Mouse (Mus musculus): ENCODE measurements at regions not wholly inside any gene's neighbourhood (a gene's known extent, or its start where the extent isn't known, plus 50 kb on each side); places are given as distances from the start of the nearest gene placed in this dataset.

DNA sequence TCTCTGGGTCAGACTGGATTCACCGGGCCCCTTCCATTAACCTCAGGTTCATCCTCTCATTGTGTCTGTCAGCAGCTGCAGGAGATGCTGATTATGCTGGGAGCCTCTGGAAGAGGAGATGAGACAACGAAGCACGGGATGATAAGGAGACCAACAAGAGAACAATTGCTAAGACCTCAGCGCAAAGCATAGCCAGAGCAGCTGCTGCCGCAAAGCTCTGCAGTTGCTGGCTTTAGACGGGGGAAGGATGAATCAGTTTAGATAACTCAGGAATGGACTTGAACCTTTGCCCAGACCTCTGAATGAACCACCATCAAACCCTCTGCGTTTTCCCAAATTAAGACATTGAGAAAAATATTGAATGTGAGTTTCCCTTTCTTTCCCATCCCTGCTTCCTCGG is 282.7 kb upstream of the Lyplal1 start:
- Histone ChIP-seq H3K27me3 (ENCODE audit: control insufficient read depth, insufficient read depth, low read length) (no peaks in the 10 kb centered on the region), H3K27ac (replicated peaks) (no peak overlapping the region), H3K36me3 (ENCODE audit: control insufficient read depth, insufficient read depth, low read length) (no peaks in the 10 kb centered on the region), H3K9me3 (ENCODE audit: control insufficient read depth, low read length) (no peaks in the 10 kb centered on the region), H3K4me1 (replicated peaks; ENCODE audit: control insufficient read depth, insufficient read depth) (no peaks in the 10 kb centered on the region), H3K4me2 (replicated peaks; ENCODE audit: low read depth) (no peak overlapping the region), H3K4me3 (ENCODE audit: low read depth, low read length) (no peak overlapping the region), H3K9ac (ENCODE audit: low read length) (no peak overlapping the region)
- TF ChIP-seq EP300 (optimal IDR thresholded peaks at IDR 0.05) (no peak), CTCF (IDR thresholded peaks at IDR 0.05; ENCODE audit: low read depth) (no peak)
- no peak for ATAC-seq (ENCODE audit: low FRiP score, low TSS enrichment)
- no peak for DNase-seq (ENCODE audit: low spot score)
- 12% methylated on average over 8 of the region's 8 CpGs for WGBS

DNA sequence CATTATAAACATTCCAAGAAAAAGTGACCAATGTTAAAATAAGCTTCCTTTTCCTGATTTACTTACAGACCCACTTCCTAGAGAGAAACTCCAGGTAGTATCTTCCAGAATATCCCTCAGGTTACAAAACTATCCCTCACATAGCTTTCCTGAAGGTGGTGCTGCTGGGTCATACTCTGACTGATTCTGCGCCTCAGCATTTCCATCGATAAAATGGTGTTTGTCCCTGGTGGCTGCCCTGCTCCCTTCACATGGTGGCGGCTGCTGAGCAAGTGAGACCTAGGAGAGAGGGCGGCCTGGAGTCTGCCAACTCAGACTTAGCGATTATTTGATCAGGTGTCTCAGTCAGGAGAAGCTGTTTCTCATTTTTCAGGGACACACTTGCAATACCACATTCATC is 275.9 kb upstream of the Lyplal1 start:
- peak; percentile 69 for TF ChIP-seq CTCF (IDR thresholded peaks at IDR 0.05; ENCODE audit: low read depth)
- TF ChIP-seq EP300 (optimal IDR thresholded peaks at IDR 0.05): no peak
- DNase-seq (ENCODE audit: low spot score) (no peak), ATAC-seq (ENCODE audit: low FRiP score, low TSS enrichment) (no peak)
- Histone ChIP-seq H3K27ac (replicated peaks) (no peak overlapping the region), H3K9me3 (ENCODE audit: control insufficient read depth, low read length) (no peaks in the 10 kb centered on the region), H3K4me1 (replicated peaks; ENCODE audit: control insufficient read depth, insufficient read depth) (no peaks in the 10 kb centered on the region), H3K4me2 (replicated peaks; ENCODE audit: low read depth) (no peak overlapping the region), H3K27me3 (ENCODE audit: control insufficient read depth, insufficient read depth, low read length) (no peaks in the 10 kb centered on the region), H3K9ac (ENCODE audit: low read length) (no peak overlapping the region), H3K36me3 (ENCODE audit: control insufficient read depth, insufficient read depth, low read length) (no peaks in the 10 kb centered on the region), H3K4me3 (ENCODE audit: low read depth, low read length) (no peak overlapping the region)
- WGBS: 52% methylated on average over 5 of the region's 5 CpGs

DNA sequence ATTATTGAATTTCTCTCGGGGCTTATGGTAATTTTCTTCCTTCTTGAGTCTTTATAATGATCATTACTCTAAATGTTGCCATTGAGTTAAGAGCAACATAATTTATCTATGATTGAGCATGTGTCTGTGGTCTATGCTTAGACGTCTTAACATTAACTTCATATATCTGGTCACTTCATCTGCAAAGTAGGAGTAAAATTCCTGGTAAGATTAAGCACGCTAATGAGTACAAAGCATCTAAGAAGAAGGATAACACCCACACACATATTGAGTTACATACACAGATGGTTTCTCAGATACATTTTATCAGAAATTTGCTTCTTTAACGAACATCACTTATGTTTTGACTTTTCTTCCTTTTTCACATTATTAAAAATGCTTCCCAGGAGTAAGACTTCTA is 267.3 kb upstream of the Lyplal1 start:
- H3K36me3 ChIP-seq (ENCODE audit: control insufficient read depth, insufficient read depth, low read length): no peaks in the 10 kb centered on the region
- TF ChIP-seq CTCF (IDR thresholded peaks at IDR 0.05; ENCODE audit: low read depth) (no peak), EP300 (optimal IDR thresholded peaks at IDR 0.05) (no peak)
- WGBS: 76% methylated on average over 4 of the region's 4 CpGs
- H3K27ac ChIP-seq (replicated peaks): no peak overlapping the region
- no peak overlapping the region for H3K9ac ChIP-seq (ENCODE audit: low read length)
- H3K27me3 ChIP-seq (ENCODE audit: control insufficient read depth, insufficient read depth, low read length): no peaks in the 10 kb centered on the region
- H3K4me2 ChIP-seq (replicated peaks; ENCODE audit: low read depth): no peak overlapping the region
- ATAC-seq (ENCODE audit: low FRiP score, low TSS enrichment): no peak
- DNase-seq (ENCODE audit: low spot score): no peak
- no peak overlapping the region for H3K4me3 ChIP-seq (ENCODE audit: low read depth, low read length)
- no peaks in the 10 kb centered on the region for H3K9me3 ChIP-seq (ENCODE audit: control insufficient read depth, low read length)
- H3K4me1 ChIP-seq (replicated peaks; ENCODE audit: control insufficient read depth, insufficient read depth): no peaks in the 10 kb centered on the region

DNA sequence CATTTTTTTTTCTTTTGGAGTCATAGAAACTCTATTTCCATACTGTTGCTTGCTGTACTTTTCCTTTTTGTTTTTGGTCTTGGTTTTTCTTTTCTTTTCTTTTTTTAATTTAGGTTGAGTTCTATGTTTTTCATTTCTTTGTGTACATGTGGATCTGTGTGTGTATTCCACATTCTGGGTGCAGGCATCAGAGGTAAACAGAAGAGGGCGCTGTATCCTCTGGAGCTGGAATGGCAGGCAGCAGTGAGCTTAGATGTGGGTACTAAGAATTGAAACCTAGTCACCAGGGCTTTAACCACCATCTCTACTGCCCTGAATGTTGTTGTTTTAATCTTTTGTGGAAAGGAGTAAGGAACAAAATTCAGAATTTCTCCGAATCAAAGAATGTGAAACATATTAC is 266.3 kb upstream of the Lyplal1 start:
- no peak overlapping the region for H3K9ac ChIP-seq (ENCODE audit: low read length)
- H3K27me3 ChIP-seq (ENCODE audit: control insufficient read depth, insufficient read depth, low read length): no peaks in the 10 kb centered on the region
- WGBS: 77% methylated on average over 2 of the region's 2 CpGs
- H3K4me3 ChIP-seq (ENCODE audit: low read depth, low read length): no peak overlapping the region
- TF ChIP-seq CTCF (IDR thresholded peaks at IDR 0.05; ENCODE audit: low read depth): no peak
- no peak for TF ChIP-seq EP300 (optimal IDR thresholded peaks at IDR 0.05)
- no peak overlapping the region for H3K27ac ChIP-seq (replicated peaks)
- H3K36me3 ChIP-seq (ENCODE audit: control insufficient read depth, insufficient read depth, low read length): no peaks in the 10 kb centered on the region
- no peaks in the 10 kb centered on the region for H3K4me1 ChIP-seq (replicated peaks; ENCODE audit: control insufficient read depth, insufficient read depth)
- DNase-seq (ENCODE audit: low spot score) (no peak), ATAC-seq (ENCODE audit: low FRiP score, low TSS enrichment) (no peak)
- no peak overlapping the region for H3K4me2 ChIP-seq (replicated peaks; ENCODE audit: low read depth)
- no peaks in the 10 kb centered on the region for H3K9me3 ChIP-seq (ENCODE audit: control insufficient read depth, low read length)

DNA sequence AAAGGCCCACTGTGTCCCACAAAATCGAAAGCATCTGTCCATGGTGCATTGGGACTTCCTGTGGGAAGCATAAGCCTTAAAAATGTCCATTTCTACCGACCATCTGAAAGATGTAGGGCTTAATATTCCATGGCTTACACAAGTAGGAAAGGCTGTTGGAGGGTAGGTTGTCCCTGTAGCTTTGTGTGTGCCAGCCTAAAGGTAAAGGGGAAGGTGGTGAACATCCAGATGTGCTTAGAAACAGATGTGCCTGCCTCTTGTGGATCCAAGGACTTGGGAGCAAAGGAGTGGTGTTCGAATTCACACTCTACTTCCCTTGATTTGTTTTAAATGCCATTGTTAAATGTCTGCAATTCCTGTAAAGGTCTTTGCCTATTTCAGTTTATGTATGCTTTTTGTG is 265.9 kb upstream of the Lyplal1 start:
- no peak overlapping the region for H3K9ac ChIP-seq (ENCODE audit: low read length)
- TF ChIP-seq EP300 (optimal IDR thresholded peaks at IDR 0.05) (no peak), CTCF (IDR thresholded peaks at IDR 0.05; ENCODE audit: low read depth) (no peak)
- no peak overlapping the region for H3K4me2 ChIP-seq (replicated peaks; ENCODE audit: low read depth)
- H3K9me3 ChIP-seq (ENCODE audit: control insufficient read depth, low read length): no peaks in the 10 kb centered on the region
- no peaks in the 10 kb centered on the region for H3K4me1 ChIP-seq (replicated peaks; ENCODE audit: control insufficient read depth, insufficient read depth)
- WGBS: 85% methylated on average over 3 of the region's 3 CpGs
- H3K27ac ChIP-seq (replicated peaks): no peak overlapping the region
- no peaks in the 10 kb centered on the region for H3K27me3 ChIP-seq (ENCODE audit: control insufficient read depth, insufficient read depth, low read length)
- H3K4me3 ChIP-seq (ENCODE audit: low read depth, low read length): no peak overlapping the region
- no peak for DNase-seq (ENCODE audit: low spot score)
- H3K36me3 ChIP-seq (ENCODE audit: control insufficient read depth, insufficient read depth, low read length): no peaks in the 10 kb centered on the region
- ATAC-seq (ENCODE audit: low FRiP score, low TSS enrichment): no peak

DNA sequence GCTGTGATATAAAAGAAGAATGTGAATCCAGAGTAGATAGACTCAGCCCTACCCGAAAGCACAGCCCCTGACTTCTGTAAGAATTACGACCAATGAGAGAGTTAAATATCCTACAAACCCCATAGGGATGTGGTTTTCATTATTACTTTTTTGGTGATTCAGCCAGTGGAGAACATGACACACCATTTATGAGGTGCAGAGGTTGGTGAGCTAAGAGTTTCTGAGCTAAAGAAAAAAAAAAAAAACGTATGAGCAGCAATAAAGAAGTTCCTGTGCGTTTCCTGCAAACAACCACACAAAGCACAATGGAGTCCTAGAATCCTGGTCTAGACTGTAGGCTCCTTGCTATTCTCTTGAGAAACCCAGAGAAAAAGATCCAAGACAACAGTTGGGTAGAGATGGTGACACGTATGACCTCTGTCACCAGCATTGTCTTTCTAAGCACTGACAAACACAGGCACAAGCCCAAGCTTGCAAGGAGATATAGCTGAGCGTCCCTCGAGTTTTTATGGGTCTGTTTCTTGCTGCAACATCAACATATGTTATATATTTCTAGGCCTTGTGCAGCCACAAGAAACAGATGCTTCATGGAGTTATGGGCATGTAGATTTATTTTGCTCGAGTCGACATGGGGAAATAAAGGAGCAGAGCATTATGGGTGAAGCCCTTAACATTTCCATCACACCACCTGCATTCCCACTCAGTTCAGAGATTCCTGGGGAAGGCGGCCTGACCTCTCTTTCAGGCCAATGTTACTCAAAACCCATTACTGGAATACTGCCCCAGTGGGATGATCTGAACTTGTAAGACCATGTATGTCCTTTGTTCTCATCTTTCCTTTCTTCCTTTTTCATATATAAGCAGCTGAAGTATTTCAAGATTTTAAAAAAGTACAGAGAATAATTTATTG is 263.1 kb upstream of the Lyplal1 start:
- TF ChIP-seq CTCF (IDR thresholded peaks at IDR 0.05; ENCODE audit: low read depth): no peak
- no peak for TF ChIP-seq EP300 (optimal IDR thresholded peaks at IDR 0.05)
- H3K4me1 ChIP-seq (replicated peaks; ENCODE audit: control insufficient read depth, insufficient read depth): no peaks in the 10 kb centered on the region
- DNase-seq (ENCODE audit: low spot score): no peak
- no peak overlapping the region for H3K4me2 ChIP-seq (replicated peaks; ENCODE audit: low read depth)
- no peak overlapping the region for H3K9ac ChIP-seq (ENCODE audit: low read length)
- H3K27me3 ChIP-seq (ENCODE audit: control insufficient read depth, insufficient read depth, low read length): no peaks in the 10 kb centered on the region
- 74% methylated on average over 10 of the region's 10 CpGs for WGBS
- no peaks in the 10 kb centered on the region for H3K36me3 ChIP-seq (ENCODE audit: control insufficient read depth, insufficient read depth, low read length)
- H3K27ac ChIP-seq (replicated peaks): no peak overlapping the region
- no peak for ATAC-seq (ENCODE audit: low FRiP score, low TSS enrichment)
- no peaks in the 10 kb centered on the region for H3K9me3 ChIP-seq (ENCODE audit: control insufficient read depth, low read length)
- H3K4me3 ChIP-seq (ENCODE audit: low read depth, low read length): no peak overlapping the region
